Mouse (Mus musculus) lung, adult 2 months (tissue): Measurements from ENCODE around the gene Hfe.

Source experiments
- CTCF ChIP-seq: fragments of 200-500 bp; IDR thresholded peaks from 2 replicates; pipeline ENCODE4 v1.5.1; 2011; ENCODE audit warnings: mild to moderate bottlenecking, low read length, control low read depth; ENCODE audit not compliant: insufficient read depth
- POLR2A ChIP-seq: fragments of 200-500 bp; IDR thresholded peaks from 2 replicates; pipeline ENCODE4 v1.6.1; 2011; ENCODE audit warnings: low read depth, mild to moderate bottlenecking, control low read depth, low read length, borderline replicate concordance; ENCODE audit errors: extremely low read depth

- TF ChIP-seq CTCF (no peak), POLR2A (no peak)
These were observed 42.8 kb upstream of the Hfe start for GRCm38 (mm10) chr13:23753314-23754078.
